Mouse (Mus musculus) kidney, postnatal 0 days (tissue): ENCODE results near the gene Gabra1. TPM values are rescaled to one million over a fixed set of nuclear protein-coding genes. Genes with fewer than 3 reads are reported as not detected.

Source experiments
- ATAC-seq: fragments of 200-750 bp; cut with Nextera tagmentation; replicated peaks from 2 replicates; pipeline ENCODE4 v1.8.0; 2017; ENCODE audit warnings: low read depth, moderate number of reproducible peaks, moderate TSS enrichment, moderate library complexity; ENCODE audit not compliant: low FRiP score
- DNase-seq: peaks from one replicate; pipeline ENCODE4 v3.0.0-alpha.2; 2016; ENCODE audit warnings: low spot score
- H3K27ac ChIP-seq: fragments of 300-500 bp; sonication (generic); 2 replicates; pipeline ENCODE4 v1.5.1; 2014; ENCODE audit warnings: mild to moderate bottlenecking
- H3K27me3 ChIP-seq: fragments of 300-500 bp; sonication (generic); 2 replicates; pipeline ENCODE4 v1.6.1; 2014; ENCODE audit warnings: low read length, mixed read lengths; ENCODE audit not compliant: insufficient read depth
- H3K36me3 ChIP-seq: fragments of 300-500 bp; sonication (generic); 2 replicates; pipeline ENCODE4 v1.6.1; 2014; ENCODE audit warnings: low read length, mixed read lengths; ENCODE audit not compliant: insufficient read depth
- H3K4me1 ChIP-seq: fragments of 300-500 bp; sonication (generic); replicated peaks from 2 replicates; pipeline ENCODE4 v1.6.1; 2014; ENCODE audit warnings: antibody characterized with exemption, low read length, mixed read lengths; ENCODE audit not compliant: insufficient read depth
- H3K4me2 ChIP-seq: fragments of 300-500 bp; sonication (generic); 2 replicates; pipeline ENCODE4 v1.6.1; 2014; ENCODE audit warnings: mild to moderate bottlenecking, low read length, moderate library complexity, mixed read lengths
- H3K4me3 ChIP-seq: fragments of 300-500 bp; sonication (generic); replicated peaks from 2 replicates; pipeline ENCODE4 v1.5.1; 2014; ENCODE audit warnings: low read depth, low read length
- H3K9ac ChIP-seq: fragments of 300-500 bp; sonication (generic); 2 replicates; pipeline ENCODE4 v1.6.1; 2014; ENCODE audit warnings: low read depth, low read length
- H3K9me3 ChIP-seq: fragments of 300-500 bp; sonication (generic); replicated peaks from 2 replicates; pipeline ENCODE4 v1.6.1; 2016; ENCODE audit warnings: low read length, inconsistent platforms, mixed read lengths
- CTCF ChIP-seq: IDR thresholded peaks from 2 replicates; pipeline ENCODE4 v1.5.1; 2016; ENCODE audit warnings: antibody characterized with exemption, low read depth, mild to moderate bottlenecking, moderate library complexity
- WGBS: fragments of 180-500 bp; shearing (Covaris S2); extraction: QIAGEN DNeasy Blood & Tissue Kit; methylation state at CpG from one replicate; pipeline ENCODE4 v1.1.7; 2014; 5-methylcytosine and 5-hydroxymethylcytosine counted together
- polyA plus RNA-seq: library from polyadenylated mRNA; unstranded; fragments of >200 nt; fragmentation: Nextera tagmentation; extraction: Ambion mirVana; gene quantifications from 2 replicates; pipeline ENCODE4 v1.2.1, GENCODE M21; 2015

Gabra1 gene
- 0.33 and 0.68 TPM in 2 replicates for polyA plus RNA-seq

- Histone ChIP-seq H3K4me1 (no peaks in the 10 kb centered on the region), H3K9me3 (no peaks in the 10 kb centered on the region), H3K4me3 (peak within 1 kb of the TSS; percentile 48), H3K4me2 (peak within 1 kb of the TSS; percentile 91), H3K36me3 (no peaks in the 10 kb centered on the region), H3K27me3 (0 out of 2 replicates have a peak, but pooled peaks cover 5% of the 10 kb centered on the region), H3K9ac (peak within 1 kb of the TSS; percentile 43; the same call in 1 of the 2 replicates), H3K27ac (no peak within 1 kb of the TSS)
- DNase-seq: peak; percentile 66
- no peak for TF ChIP-seq CTCF
- under 1% methylated on average over 13 of the region's 13 CpGs for WGBS
- ATAC-seq: 0 out of 2 replicates have a peak, but pooled peaks have one; percentile 25
Measured at GRCm38 (mm10) chr11:42182825-42183152, at the start of gene Gabra1. Gabra1 (minus strand) TSS chr11:42182930.

GRCm38 (mm10) chr11:42181973-42182824 is 531 bp downstream of the Gabra1 start:
- DNase-seq: peak; percentile 33
- Histone ChIP-seq H3K4me1 (no peaks in the 10 kb centered on the region), H3K4me3 (peak overlapping the region; percentile 48), H3K27me3 (0 out of 2 replicates have a peak, but pooled peaks cover 5% of the 10 kb centered on the region), H3K4me2 (peak overlapping the region; percentile 91), H3K9me3 (no peaks in the 10 kb centered on the region), H3K36me3 (no peaks in the 10 kb centered on the region), H3K9ac (peak overlapping the region; percentile 43; the same call in 1 of the 2 replicates), H3K27ac (no peak overlapping the region)
- TF ChIP-seq CTCF: no peak
- under 1% methylated on average over 35 of the region's 35 CpGs for WGBS
- ATAC-seq: peak; percentile 59

DNA sequence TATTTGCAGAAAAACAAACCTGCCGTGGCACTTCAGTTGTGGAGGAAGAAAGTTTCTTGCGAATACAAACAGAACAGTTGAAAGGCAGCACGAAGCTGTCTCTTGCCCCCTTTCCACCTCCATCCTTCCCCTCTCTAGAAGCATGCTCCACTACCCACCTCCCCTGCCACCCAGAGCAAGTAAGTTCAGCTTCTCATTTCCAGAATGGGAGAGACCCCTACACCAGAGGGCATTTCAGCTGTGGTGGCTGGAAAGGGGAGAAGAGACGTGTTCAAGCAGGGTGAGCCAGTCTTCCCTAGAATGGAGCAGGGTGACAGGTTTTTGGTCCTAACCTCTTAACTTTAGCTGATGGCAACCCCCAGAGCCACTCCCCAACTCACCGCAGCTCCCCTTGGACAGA is 1.3 kb downstream of the Gabra1 start:
- 0 out of 2 replicates have a peak, but pooled peaks cover 5% of the 10 kb centered on the region for H3K27me3 ChIP-seq
- H3K4me2 ChIP-seq: peak overlapping the region; percentile 91
- H3K36me3 ChIP-seq: no peaks in the 10 kb centered on the region
- no peak overlapping the region for H3K9ac ChIP-seq
- DNase-seq (peak; percentile 1), ATAC-seq (no peak)
- no peak overlapping the region for H3K27ac ChIP-seq
- H3K9me3 ChIP-seq: no peaks in the 10 kb centered on the region
- no peaks in the 10 kb centered on the region for H3K4me1 ChIP-seq
- peak overlapping the region; percentile 48; the same call in 1 of the 2 replicates for H3K4me3 ChIP-seq
- 31% methylated on average over 5 of the region's 5 CpGs for WGBS
- TF ChIP-seq CTCF: no peak

GRCm38 (mm10) chr11:42179535-42179934 is 3.2 kb downstream of the Gabra1 start:
- 0 out of 2 replicates have a peak, but pooled peaks cover 5% of the 10 kb centered on the region for H3K27me3 ChIP-seq
- H3K9me3 ChIP-seq: no peaks in the 10 kb centered on the region
- H3K4me2 ChIP-seq: no peak overlapping the region
- TF ChIP-seq CTCF: no peak
- DNase-seq (no peak), ATAC-seq (no peak)
- no peak overlapping the region for H3K27ac ChIP-seq
- 78% methylated on average over 5 of the region's 5 CpGs for WGBS
- no peaks in the 10 kb centered on the region for H3K36me3 ChIP-seq
- H3K4me1 ChIP-seq: no peaks in the 10 kb centered on the region
- H3K9ac ChIP-seq: no peak overlapping the region
- H3K4me3 ChIP-seq: no peak overlapping the region

DNA sequence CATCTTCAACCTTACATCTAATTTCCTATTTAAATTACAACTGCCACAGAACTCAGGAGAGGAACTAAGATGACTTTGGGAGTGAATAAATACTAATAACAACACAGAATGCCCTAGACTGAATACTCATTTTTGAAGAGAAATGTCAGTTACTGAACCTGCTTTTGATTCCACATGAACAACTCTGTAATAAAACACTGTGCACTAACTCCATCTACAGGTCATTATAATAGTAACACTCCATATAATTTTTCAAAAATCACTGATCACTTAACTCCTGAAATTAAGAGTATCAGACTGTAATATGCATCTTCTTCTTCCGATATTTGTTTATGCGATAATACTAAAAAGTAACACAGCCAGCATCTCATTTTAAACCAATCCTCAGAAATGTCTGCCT is 4.4 kb downstream of the Gabra1 start:
- 93% methylated on average over 2 of the region's 2 CpGs for WGBS
- Histone ChIP-seq H3K27me3 (0 out of 2 replicates have a peak, but pooled peaks cover 5% of the 10 kb centered on the region), H3K4me1 (no peaks in the 10 kb centered on the region), H3K27ac (no peak overlapping the region), H3K9ac (no peak overlapping the region), H3K4me3 (no peak overlapping the region), H3K9me3 (no peaks in the 10 kb centered on the region), H3K36me3 (no peaks in the 10 kb centered on the region), H3K4me2 (no peak overlapping the region)
- DNase-seq (peak; percentile 44), ATAC-seq (no peak)
- peak; percentile 59 for TF ChIP-seq CTCF

GRCm38 (mm10) chr11:42151396-42151795 is 31.3 kb downstream of the Gabra1 start:
- Histone ChIP-seq H3K9ac (no peak overlapping the region), H3K4me1 (no peaks in the 10 kb centered on the region), H3K27me3 (no peaks in the 10 kb centered on the region), H3K4me3 (no peak overlapping the region), H3K27ac (no peak overlapping the region), H3K4me2 (no peak overlapping the region), H3K36me3 (no peaks in the 10 kb centered on the region), H3K9me3 (no peaks in the 10 kb centered on the region)
- no peak for TF ChIP-seq CTCF
- 86% methylated on average over 5 of the region's 5 CpGs for WGBS
- no peak for ATAC-seq
- DNase-seq: no peak
